Mouse (Mus musculus) ES-E14 (cell line): ENCODE measurements around the gene R3hdm2. TPM values are rescaled to one million over a fixed set of nuclear protein-coding genes. Genes with fewer than 3 reads are reported as not detected.
A peak's percentile ranks its signal among the peaks of the same experiment; 100 is the strongest.

ENCODE experiments used
- DNase-seq: peaks from one replicate; pipeline ENCODE4 v3.0.0-alpha.2; 2013; ENCODE audit warnings: low read depth, low spot score
- H3K27ac ChIP-seq: 2 replicates; pipeline ENCODE4 v1.5.1; 2012; ENCODE audit warnings: low read depth, mild to moderate bottlenecking, low read length, moderate library complexity, mixed read lengths; ENCODE audit not compliant: poor library complexity, insufficient read depth, severe bottlenecking
- H3K36me3 ChIP-seq: 2 replicates; pipeline ENCODE4 v1.6.1; 2012; ENCODE audit warnings: mild to moderate bottlenecking, low read length, moderate library complexity, mixed read lengths; ENCODE audit not compliant: control insufficient read depth, poor library complexity, insufficient read depth, severe bottlenecking
- H3K4me1 ChIP-seq, 2 experiments: fragments of 150-350 bp in 1 of 2; sonication (generic) in 1 of 2; 2 replicates each; pipeline ENCODE4 v1.6.1; 2012; ENCODE audit warnings: low read length in 2 of 2, mild to moderate bottlenecking in 1 of 2, mixed read lengths in 1 of 2; ENCODE audit not compliant: control insufficient read depth in 2 of 2, insufficient read depth in 2 of 2, poor library complexity in 1 of 2
- H3K4me3 ChIP-seq, 2 experiments: fragments of 150-350 bp in 1 of 2; sonication (generic) in 1 of 2; 2 replicates each; pipeline ENCODE4 v1.5.1; 2012; ENCODE audit warnings: low read length in 2 of 2, low read depth in 1 of 2, mild to moderate bottlenecking in 1 of 2, mixed read lengths in 1 of 2; ENCODE audit not compliant: insufficient read depth in 1 of 2, poor library complexity in 1 of 2, severe bottlenecking in 1 of 2
- H3K9ac ChIP-seq: 2 replicates; pipeline ENCODE4 v1.6.1; 2012; ENCODE audit warnings: low read depth, mild to moderate bottlenecking, low read length, mixed read lengths; ENCODE audit not compliant: poor library complexity, insufficient read depth, severe bottlenecking
- H3K9me3 ChIP-seq: fragments of 150-350 bp; sonication (generic); 2 replicates; pipeline ENCODE4 v1.6.1; 2012; ENCODE audit warnings: low read depth, mild to moderate bottlenecking, low read length; ENCODE audit not compliant: control insufficient read depth, insufficient read depth
- CHD2 ChIP-seq: IDR thresholded peaks from 2 replicates; pipeline ENCODE4 v1.6.1; 2014; ENCODE audit warnings: mild to moderate bottlenecking, low read depth, low read length, inconsistent platforms
- HCFC1 ChIP-seq: IDR thresholded peaks from 2 replicates; pipeline ENCODE4 v1.6.1; 2012; ENCODE audit warnings: low read length, inconsistent platforms, borderline replicate concordance; ENCODE audit not compliant: insufficient read depth
- MAFK ChIP-seq: IDR thresholded peaks from 2 replicates; pipeline ENCODE4 v1.6.1; 2014; ENCODE audit warnings: mild to moderate bottlenecking, low read depth, low read length, inconsistent platforms; ENCODE audit not compliant: insufficient read depth
- ZC3H11A ChIP-seq: IDR thresholded peaks from 2 replicates; pipeline ENCODE4 v1.6.1; 2012; ENCODE audit warnings: low read depth, mild to moderate bottlenecking, inconsistent platforms, low read length, borderline replicate concordance
- ZNF384 ChIP-seq: IDR thresholded peaks from 2 replicates; pipeline ENCODE4 v1.6.1; 2012; ENCODE audit warnings: low read depth, low read length, inconsistent platforms
- in situ Hi-C, 2 experiments: fragments of 600-800 bp; cut with MboI; formaldehyde crosslinking; loops; one replicate each; pipeline ENCODE4 v1.15.1; 2025; ENCODE audit warnings: low sequenced_read_pairs in 2 of 2, inconsistent platforms in 1 of 2; ENCODE audit not compliant: unreplicated experiment in 2 of 2
- total RNA-seq: library from RNA; depleted of rRNA; stranded (reverse); fragments of 300-350 nt; gene quantifications from 2 replicates; pipeline ENCODE4 v1.2.3, GENCODE M21; 2012

The R3hdm2 gene
- total RNA-seq, 1 experiment = 25.5 TPM

GRCm38 (mm10) chr10:127491128-127491512 is 111.0 kb downstream of the R3hdm2 start:
- TF ChIP-seq CHD2 = no peak
- TF ChIP-seq ZNF384 = no peak
- TF ChIP-seq HCFC1 = no peak
- no peak for TF ChIP-seq ZC3H11A
- TF ChIP-seq MAFK = no peak
- no peak overlapping the region for H3K4me3 ChIP-seq
- DNase-seq = no peak
- H3K36me3 ChIP-seq = peaks cover 33% of the 10 kb centered on the region
- H3K4me1 ChIP-seq = no peaks in the 10 kb centered on the region
- H3K9me3 ChIP-seq = no peaks in the 10 kb centered on the region
- peak overlapping the region; percentile 21; the same call in 1 of the 2 replicates for H3K9ac ChIP-seq
- H3K27ac ChIP-seq = no peak overlapping the region
- in situ Hi-C loops = no loop called here

- Histone ChIP-seq H3K9ac (no peak overlapping the region), H3K27ac (no peak overlapping the region), H3K4me3 (no peak overlapping the region), H3K4me1 (no peaks in the 10 kb centered on the region), H3K9me3 (no peaks in the 10 kb centered on the region), H3K36me3 (peaks cover 37% of the 10 kb centered on the region)
- TF ChIP-seq ZC3H11A (no peak), HCFC1 (no peak), MAFK (no peak), CHD2 (no peak)
- in situ Hi-C loops = no loop called here
- no peak for DNase-seq
Measured at GRCm38 (mm10) chr10:127492118-127492517, 112.0 kb downstream of the R3hdm2 start.

GRCm38 (mm10) chr10:127496156-127496555 is 116.0 kb downstream of the R3hdm2 start:
- in situ Hi-C loops = no loop called here
- H3K4me3 ChIP-seq = no peak overlapping the region
- TF ChIP-seq ZC3H11A (no peak), CHD2 (no peak), MAFK (no peak), ZNF384 (no peak), HCFC1 (no peak)
- no peak for DNase-seq
- H3K9me3 ChIP-seq = no peaks in the 10 kb centered on the region
- H3K36me3 ChIP-seq = peaks cover 38% of the 10 kb centered on the region
- no peak overlapping the region for H3K27ac ChIP-seq
- no peaks in the 10 kb centered on the region for H3K4me1 ChIP-seq
- no peak overlapping the region for H3K9ac ChIP-seq

DNA sequence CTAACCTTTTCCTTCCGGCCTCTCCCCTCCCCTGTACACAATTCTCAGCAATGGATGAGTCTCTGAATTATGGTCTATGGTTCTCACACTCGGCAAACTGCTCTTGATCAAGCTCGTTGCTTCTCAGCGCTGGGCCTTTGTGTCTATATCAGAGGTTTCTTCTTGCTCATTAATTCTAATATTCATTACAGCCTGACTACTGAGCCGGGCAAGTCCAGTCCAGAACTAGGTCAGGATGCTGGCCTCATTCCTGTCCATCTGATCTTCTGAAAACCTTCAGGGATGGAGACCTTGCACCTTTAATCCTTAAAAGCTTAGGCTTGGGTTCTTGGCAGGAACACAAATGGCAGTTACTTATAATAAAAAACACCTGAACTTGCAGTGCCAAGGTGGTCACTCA is 119.4 kb downstream of the R3hdm2 start:
- DNase-seq = no peak
- Histone ChIP-seq H3K4me1 (no peaks in the 10 kb centered on the region), H3K9me3 (no peaks in the 10 kb centered on the region), H3K4me3 (no peak overlapping the region), H3K27ac (no peak overlapping the region), H3K36me3 (peaks cover 23% of the 10 kb centered on the region), H3K9ac (no peak overlapping the region)
- in situ Hi-C loops = no loop called here
- no peak for TF ChIP-seq CHD2
- TF ChIP-seq ZC3H11A = no peak
- TF ChIP-seq ZNF384 = no peak
- TF ChIP-seq HCFC1 = no peak
- TF ChIP-seq MAFK = no peak

DNA sequence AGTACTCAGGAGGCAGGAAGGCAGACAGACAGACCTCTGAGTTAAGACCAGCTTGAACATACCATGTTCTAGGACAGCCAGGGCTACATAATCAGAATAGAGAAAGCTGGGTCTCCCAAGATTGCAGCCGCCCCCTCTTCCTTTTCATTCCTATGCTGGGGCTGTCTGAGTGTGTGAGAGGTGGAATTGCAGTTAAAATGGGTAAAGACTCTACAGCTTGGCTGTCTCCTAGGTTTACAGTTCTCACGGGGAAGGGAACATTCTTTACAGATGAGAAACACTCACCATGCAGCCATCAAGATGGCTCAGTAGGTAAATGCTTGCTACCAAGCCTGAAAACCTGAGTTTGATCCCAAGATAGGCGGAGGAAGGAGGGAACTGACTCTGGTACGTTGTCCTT is 119.9 kb downstream of the R3hdm2 start:
- TF ChIP-seq CHD2 = no peak
- TF ChIP-seq HCFC1 = no peak
- no peak for TF ChIP-seq MAFK
- TF ChIP-seq ZC3H11A = no peak
- TF ChIP-seq ZNF384 = no peak
- peaks cover 18% of the 10 kb centered on the region for H3K36me3 ChIP-seq
- no peak overlapping the region for H3K27ac ChIP-seq
- no peaks in the 10 kb centered on the region for H3K4me1 ChIP-seq
- H3K9ac ChIP-seq = no peak overlapping the region
- no peak overlapping the region for H3K4me3 ChIP-seq
- no peaks in the 10 kb centered on the region for H3K9me3 ChIP-seq
- in situ Hi-C loops = no loop called here
- no peak for DNase-seq
